Mouse (Mus musculus) heart, adult 2 months (tissue): ENCODE measurements around the gene Cdk5rap3. TPM values are rescaled to one million over a fixed set of nuclear protein-coding genes. Genes with fewer than 3 reads are reported as not detected.

ENCODE experiments used
- DNase-seq, 2 experiments: peaks; one replicate each; pipeline ENCODE4 v3.0.0; 2021
- H3K27ac ChIP-seq: fragments of 200-600 bp; 2 replicates; pipeline ENCODE4 v1.8.1; 2022
- H3K27me3 ChIP-seq: fragments of 200-500 bp; 2 replicates; pipeline ENCODE4 v1.6.1; 2012; ENCODE audit warnings: mild to moderate bottlenecking, low read length, inconsistent platforms, mixed read lengths; ENCODE audit not compliant: control insufficient read depth, insufficient read depth
- H3K36me3 ChIP-seq: fragments of 200-500 bp; 2 replicates; pipeline ENCODE4 v1.6.1; 2012; ENCODE audit warnings: low read length, inconsistent platforms; ENCODE audit not compliant: control insufficient read depth, insufficient read depth
- H3K4me1 ChIP-seq: fragments of 200-500 bp; 2 replicates; pipeline ENCODE4 v1.6.1; 2011; ENCODE audit warnings: low read length; ENCODE audit not compliant: control insufficient read depth, insufficient read depth
- H3K4me3 ChIP-seq: fragments of 200-600 bp; 2 replicates; pipeline ENCODE4 v1.8.1; 2022
- H3K79me2 ChIP-seq: fragments of 200-500 bp; replicated peaks from 2 replicates; pipeline ENCODE4 v1.6.1; 2012; ENCODE audit warnings: mild to moderate bottlenecking, inconsistent platforms, low read length, moderate library complexity, mixed read lengths; ENCODE audit not compliant: control insufficient read depth, insufficient read depth
- H3K9ac ChIP-seq: fragments of 200-500 bp; 2 replicates; pipeline ENCODE4 v1.6.1; 2012; ENCODE audit warnings: low read depth, mild to moderate bottlenecking, control low read depth, inconsistent platforms, low read length, mixed read lengths
- CTCF ChIP-seq: fragments of 200-600 bp; IDR thresholded peaks from 2 replicates; pipeline ENCODE4 v1.8.1; 2022; ENCODE audit warnings: antibody characterized with exemption, mild to moderate bottlenecking, moderate library complexity
- EP300 ChIP-seq: fragments of 200-500 bp; IDR thresholded peaks from 2 replicates; pipeline ENCODE4 v1.6.1; 2011; ENCODE audit warnings: low read depth, low read length, control low read depth; ENCODE audit not compliant: insufficient read depth
- POLR2A ChIP-seq: fragments of 200-500 bp; IDR thresholded peaks from 2 replicates; pipeline ENCODE4 v1.6.1; 2011; ENCODE audit warnings: mild to moderate bottlenecking, low read depth, low read length, control low read depth; ENCODE audit not compliant: insufficient read depth
- WGBS: fragments of 180-500 bp; shearing (Covaris S2); methylation state at CpG from one replicate; pipeline ENCODE4 v1.1.7; 2018; 5-methylcytosine and 5-hydroxymethylcytosine counted together
- intact Hi-C: fragments of 180-260 bp; cut with DNase I; formaldehyde crosslinking; loops from one replicate; pipeline ENCODE4 v1.15.1; 2025
- polyA plus RNA-seq: library from polyadenylated mRNA; depleted of rRNA; stranded (reverse); fragments of >200 nt; gene quantifications from 2 replicates; pipeline ENCODE4 v1.2.3, GENCODE M21; 2012; rRNA removed
- total RNA-seq, 2 experiments: library from RNA; stranded (reverse); gene quantifications; 2 replicates each; pipeline ENCODE4 v1.2.3; 2021

Cdk5rap3 gene
- total and polyA plus RNA-seq, 3 experiments, result 13.8 to 25.2 (median 17.4) TPM

DNA sequence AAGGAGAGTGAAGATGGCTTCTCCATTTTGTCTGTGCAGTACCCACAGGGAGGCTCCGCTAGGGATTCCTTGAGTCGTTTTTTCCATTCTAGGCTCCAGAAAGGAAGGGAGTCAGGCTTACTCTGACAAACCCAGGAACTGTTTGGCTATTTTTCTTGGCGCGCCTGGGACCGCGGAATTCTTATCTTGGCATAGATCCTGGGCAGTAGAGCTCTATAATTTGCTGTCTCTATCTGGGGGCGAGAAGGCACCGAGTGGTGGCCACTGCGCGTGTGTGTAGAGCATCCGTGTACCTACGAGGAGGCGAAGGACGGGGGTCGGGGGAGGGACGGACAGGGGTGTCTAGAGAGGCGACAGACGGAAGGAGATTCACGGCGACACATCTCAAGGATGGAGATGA lies 54.9 kb downstream of the Cdk5rap3 start:
- Histone ChIP-seq H3K27me3 (no peaks in the 10 kb centered on the region), H3K79me2 (no peaks in the 10 kb centered on the region), H3K27ac (peak overlapping the region; percentile 89), H3K9ac (peak overlapping the region; percentile 65), H3K4me1 (peaks cover 9% of the 10 kb centered on the region), H3K4me3 (peak overlapping the region; percentile 52), H3K36me3 (no peaks in the 10 kb centered on the region)
- peak in 1 of 2 experiments; percentile 77 for DNase-seq
- under 1% methylated on average over 20 of the region's 20 CpGs for WGBS
- TF ChIP-seq EP300 (no peak; the same call in 1 of the 2 replicates), CTCF (no peak; the same call in 1 of the 2 replicates), POLR2A (no peak; the same call in 1 of the 2 replicates)
- intact Hi-C loops, result loop anchor here (2.0 to 5.0 kb wide), 6 partner anchors 73 to 584 kb away; partner anchors contain the start of genes Cbx1 and Snx11

DNA sequence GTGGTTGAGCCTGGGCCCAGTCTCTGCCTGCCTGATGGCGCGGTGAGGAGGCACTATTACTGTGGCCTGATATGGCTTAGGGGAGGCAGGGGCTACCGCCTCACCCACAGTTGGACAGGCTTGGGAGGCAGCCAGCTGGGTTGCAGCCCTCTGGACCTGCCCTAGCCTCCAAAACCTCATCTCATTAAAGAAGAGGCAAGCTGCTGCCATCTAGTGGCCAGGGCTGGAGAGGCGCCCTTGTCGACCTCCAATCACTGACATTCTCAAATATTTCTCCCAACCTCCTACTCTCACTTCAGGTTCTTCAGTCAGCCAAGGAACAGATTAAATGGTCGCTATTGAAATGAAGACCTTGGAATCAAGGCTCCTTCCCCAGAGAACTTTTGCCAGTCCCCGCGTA lies 55.7 kb downstream of the Cdk5rap3 start:
- Histone ChIP-seq H3K4me1 (peaks cover 9% of the 10 kb centered on the region), H3K9ac (no peak overlapping the region; the same call in 1 of the 2 replicates), H3K36me3 (no peaks in the 10 kb centered on the region), H3K27me3 (no peaks in the 10 kb centered on the region), H3K4me3 (no peak overlapping the region), H3K79me2 (no peaks in the 10 kb centered on the region), H3K27ac (peak overlapping the region; percentile 89)
- TF ChIP-seq EP300 (peak; percentile 86; the same call in 1 of the 2 replicates), CTCF (no peak; the same call in 1 of the 2 replicates), POLR2A (0 out of 2 replicates have a peak, but pooled peaks have one; percentile 16)
- intact Hi-C loops, result loop anchor here (1.0 to 5.0 kb wide), 8 partner anchors 30 to 583 kb away; partner anchors contain the start of genes Cbx1 and Snx11
- 11% methylated on average over 8 of the region's 8 CpGs for WGBS
- peak; percentile 88 for DNase-seq

DNA sequence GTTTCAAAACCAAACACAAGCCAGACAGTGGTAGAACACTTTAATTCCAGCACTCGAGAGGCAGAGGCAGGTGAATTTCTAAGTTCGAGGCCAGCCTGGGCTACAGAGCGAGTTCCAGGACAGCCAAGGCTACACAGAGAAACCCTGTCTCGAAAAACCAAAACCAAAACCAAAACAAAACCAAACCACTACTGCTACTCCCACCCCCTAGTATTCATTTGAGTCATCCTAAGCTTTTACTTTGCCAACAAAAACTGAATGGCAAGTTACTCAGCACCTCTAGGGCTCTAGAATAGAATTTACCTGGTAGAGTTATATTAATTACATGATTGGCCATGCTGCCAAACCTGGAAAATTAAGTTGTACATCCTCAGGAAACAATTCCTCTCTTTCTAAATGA lies 56.7 kb downstream of the Cdk5rap3 start:
- 77% methylated on average over 4 of the region's 4 CpGs for WGBS
- intact Hi-C loops, result loop anchor here (1.0 to 5.0 kb wide), 8 partner anchors 29 to 582 kb away; partner anchors contain the start of genes Cbx1 and Snx11
- H3K27ac ChIP-seq, result no peak overlapping the region; the same call in 1 of the 2 replicates

DNA sequence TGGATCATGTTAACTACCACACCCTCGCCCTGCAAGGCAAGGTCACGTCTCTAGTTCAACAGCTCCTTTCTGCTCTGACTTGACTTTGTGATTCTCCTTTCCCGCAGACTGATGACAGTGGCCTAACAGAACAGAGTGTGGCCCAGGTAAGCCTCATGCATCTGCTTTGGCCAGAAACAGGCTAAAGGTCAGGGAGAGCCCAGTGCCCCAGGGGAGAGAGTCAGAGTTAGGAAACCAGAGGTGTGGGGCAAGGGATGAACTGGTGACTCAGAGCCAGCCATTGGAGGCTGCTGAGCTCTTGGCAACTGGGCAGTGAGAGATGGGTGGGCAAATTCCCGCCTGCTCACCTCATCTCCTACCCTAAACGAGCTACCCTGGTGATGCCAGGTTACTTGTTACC lies 58.9 kb downstream of the Cdk5rap3 start:
- intact Hi-C loops, result no loop called here
- Histone ChIP-seq H3K4me3 (no peak overlapping the region), H3K4me1 (peaks cover 9% of the 10 kb centered on the region), H3K27me3 (no peaks in the 10 kb centered on the region), H3K27ac (no peak overlapping the region), H3K36me3 (no peaks in the 10 kb centered on the region), H3K79me2 (no peaks in the 10 kb centered on the region), H3K9ac (no peak overlapping the region)
- no peak for DNase-seq
- 93% methylated on average over 5 of the region's 5 CpGs for WGBS
- TF ChIP-seq EP300, result no peak

More for the DNA sequence above, 56.7 kb downstream of the Cdk5rap3 start:
- no peak overlapping the region for H3K9ac ChIP-seq
- no peaks in the 10 kb centered on the region for H3K79me2 ChIP-seq
- no peak for DNase-seq
- H3K27me3 ChIP-seq, result no peaks in the 10 kb centered on the region
- H3K36me3 ChIP-seq, result no peaks in the 10 kb centered on the region
- peaks cover 9% of the 10 kb centered on the region for H3K4me1 ChIP-seq
- TF ChIP-seq POLR2A (no peak), CTCF (no peak), EP300 (no peak)
- no peak overlapping the region for H3K4me3 ChIP-seq

Other genes starting within 250 kb of the Cdk5rap3 start
- 10 to 100 TPM; 11.6 to 12.5 TPM for gene Snx11, start 138.9 kb downstream of the Cdk5rap3 start, total RNA-seq
- 11.1 and 16.2 TPM in 2 replicates for gene Snx11, start 138.9 kb downstream of the Cdk5rap3 start, polyA plus RNA-seq
- 10 to 100 TPM; 34.8 to 36.9 TPM for gene Cbx1, start 127.4 kb downstream of the Cdk5rap3 start, total RNA-seq
- gene Cbx1, start 127.4 kb downstream of the Cdk5rap3 start, polyA plus RNA-seq, result 8.4 and 11.1 TPM in 2 replicates
- 100 to 1,000 TPM; 395 to 436 TPM for gene Nfe2l1, start 86.5 kb downstream of the Cdk5rap3 start, total RNA-seq
- 397 and 529 TPM in 2 replicates for gene Nfe2l1, start 86.5 kb downstream of the Cdk5rap3 start, polyA plus RNA-seq
- gene Copz2, start 66.6 kb downstream of the Cdk5rap3 start, total RNA-seq, result 10 to 100 TPM; 35.0 to 36.9 TPM
- gene Copz2, start 66.6 kb downstream of the Cdk5rap3 start, polyA plus RNA-seq, result 55.0 and 76.6 TPM in 2 replicates
- 1 to 10 TPM in 1 of 2 experiments, under 1 TPM in 1; 0.93 to 2.1 TPM for gene Prr15l, start 11.6 kb upstream of the Cdk5rap3 start, total RNA-seq
- gene Prr15l, start 11.6 kb upstream of the Cdk5rap3 start, polyA plus RNA-seq, result 0.70 and 2.5 TPM in 2 replicates
- 10 to 100 TPM; 12.9 to 13.0 TPM for gene Pnpo, start 27.5 kb upstream of the Cdk5rap3 start, total RNA-seq
- gene Pnpo, start 27.5 kb upstream of the Cdk5rap3 start, polyA plus RNA-seq, result 21.3 and 22.0 TPM in 2 replicates
- 10 to 100 TPM; 10.4 to 12.4 TPM for gene Sp2, start 66.5 kb upstream of the Cdk5rap3 start, total RNA-seq
- 10.3 and 12.3 TPM in 2 replicates for gene Sp2, start 66.5 kb upstream of the Cdk5rap3 start, polyA plus RNA-seq
- under 1 TPM; 0.11 to 0.21 TPM for gene Sp6, start 96.9 kb upstream of the Cdk5rap3 start, total RNA-seq
- 0.21 and 0.23 TPM in 2 replicates for gene Sp6, start 96.9 kb upstream of the Cdk5rap3 start, polyA plus RNA-seq
- 10 to 100 TPM; 12.6 TPM for gene Scrn2, start 113.4 kb upstream of the Cdk5rap3 start, total RNA-seq
- gene Scrn2, start 113.4 kb upstream of the Cdk5rap3 start, polyA plus RNA-seq, result 13.0 and 16.3 TPM in 2 replicates
- gene Lrrc46, start 124.9 kb upstream of the Cdk5rap3 start, total RNA-seq, result under 1 TPM in 1 of 2 experiments, not detected in 1; 0.18 TPM
- 0.50 and 1.0 TPM in 2 replicates for gene Lrrc46, start 124.9 kb upstream of the Cdk5rap3 start, polyA plus RNA-seq
- gene Mrpl10, start 125.1 kb upstream of the Cdk5rap3 start, total RNA-seq, result 10 to 100 TPM; 76.4 to 87.2 TPM
- 91.4 and 98.6 TPM in 2 replicates for gene Mrpl10, start 125.1 kb upstream of the Cdk5rap3 start, polyA plus RNA-seq
- 1 to 10 TPM; 4.1 to 4.4 TPM for gene Osbpl7, start 134.1 kb upstream of the Cdk5rap3 start, total RNA-seq
- gene Osbpl7, start 134.1 kb upstream of the Cdk5rap3 start, polyA plus RNA-seq, result 5.0 and 7.0 TPM in 2 replicates
- not detected for gene Tbx21, start 198.8 kb upstream of the Cdk5rap3 start, total RNA-seq
- gene Tbx21, start 198.8 kb upstream of the Cdk5rap3 start, polyA plus RNA-seq, result 0.15 and 0.45 TPM in 2 replicates
- gene Tbkbp1, start 235.0 kb upstream of the Cdk5rap3 start, total RNA-seq, result 10 to 100 TPM; 12.1 to 12.2 TPM
- gene Tbkbp1, start 235.0 kb upstream of the Cdk5rap3 start, polyA plus RNA-seq, result 13.5 and 14.1 TPM in 2 replicates